Mouse (Mus musculus) spleen, adult 2 months (tissue): Measurements from ENCODE around the gene Tbr1.

Source experiments
- CTCF ChIP-seq: fragments of 200-500 bp; IDR thresholded peaks from 2 replicates; pipeline ENCODE4 v1.5.1; 2011; ENCODE audit warnings: mild to moderate bottlenecking, inconsistent platforms; ENCODE audit not compliant: insufficient read depth, insufficient read length, insufficient replicate concordance; ENCODE audit errors: extremely low read depth
- POLR2A ChIP-seq: fragments of 200-500 bp; IDR thresholded peaks from 2 replicates; pipeline ENCODE4 v1.6.1; 2011; ENCODE audit warnings: low read depth, low read length, inconsistent platforms

GRCm38 (mm10) chr2:61794960-61795359, 7.8 kb upstream of the Tbr1 start:
- TF ChIP-seq CTCF (no peak), POLR2A (no peak)
